Mouse (Mus musculus) stomach, embryonic 16.5 days (tissue): Measurements from ENCODE around the gene Stk11. TPM values are rescaled to one million over a fixed set of nuclear protein-coding genes. Genes with fewer than 3 reads are reported as not detected.

ENCODE experiments used
- ATAC-seq: fragments of 200-750 bp; cut with Nextera tagmentation; 2 replicates; pipeline ENCODE4 v1.8.0; 2017; ENCODE audit warnings: moderate number of reproducible peaks, moderate TSS enrichment; ENCODE audit not compliant: insufficient read depth, low FRiP score
- H3K27ac ChIP-seq: fragments of 300-500 bp; sonication (generic); 2 replicates; pipeline ENCODE4 v1.5.1; 2014; ENCODE audit warnings: low read length
- H3K27me3 ChIP-seq: fragments of 300-500 bp; sonication (generic); 2 replicates; pipeline ENCODE4 v1.6.1; 2014; ENCODE audit warnings: low read length, control low read depth, mixed read lengths; ENCODE audit not compliant: control insufficient read depth, insufficient read depth
- H3K36me3 ChIP-seq: fragments of 300-500 bp; sonication (generic); 2 replicates; pipeline ENCODE4 v1.6.1; 2014; ENCODE audit warnings: low read length; ENCODE audit not compliant: control insufficient read depth, insufficient read depth
- H3K4me1 ChIP-seq: fragments of 300-500 bp; sonication (generic); 2 replicates; pipeline ENCODE4 v1.6.1; 2014; ENCODE audit warnings: low read length, control low read depth, mixed read lengths; ENCODE audit not compliant: control insufficient read depth, insufficient read depth
- H3K4me2 ChIP-seq: fragments of 300-500 bp; sonication (generic); 2 replicates; pipeline ENCODE4 v1.6.1; 2014; ENCODE audit warnings: low read depth, low read length, mixed read lengths
- H3K4me3 ChIP-seq: fragments of 300-500 bp; sonication (generic); replicated peaks from 2 replicates; pipeline ENCODE4 v1.5.1; 2014; ENCODE audit warnings: mild to moderate bottlenecking, low read length
- H3K9ac ChIP-seq: fragments of 300-500 bp; sonication (generic); 2 replicates; pipeline ENCODE4 v1.6.1; 2014; ENCODE audit warnings: low read length
- H3K9me3 ChIP-seq: fragments of 300-500 bp; sonication (generic); replicated peaks from 2 replicates; pipeline ENCODE4 v1.6.1; 2016; ENCODE audit warnings: low read length, control low read depth; ENCODE audit not compliant: control insufficient read depth
- WGBS: fragments of 180-500 bp; shearing (Covaris S2); extraction: QIAGEN DNeasy Blood & Tissue Kit; methylation state at CpG from one replicate; pipeline ENCODE4 v1.1.7; 2014; 5-methylcytosine and 5-hydroxymethylcytosine counted together
- polyA plus RNA-seq: library from polyadenylated mRNA; unstranded; fragments of >200 nt; fragmentation: Nextera tagmentation; extraction: Ambion mirVana; gene quantifications from 2 replicates; pipeline ENCODE4 v1.2.1, GENCODE M21; 2015

Gene Stk11
- polyA plus RNA-seq, 1 experiment from 2014 or later: 14.5 TPM

GRCm38 (mm10) chr10:80137626-80138552 is 22.3 kb downstream of the Stk11 start:
- no peaks in the 10 kb centered on the region for H3K36me3 ChIP-seq
- ATAC-seq: no peak
- H3K9ac ChIP-seq: peak overlapping the region; percentile 86
- 6% methylated on average over 24 of the region's 33 CpGs for WGBS
- peaks cover 3% of the 10 kb centered on the region; the same call in 1 of the 2 replicates for H3K27me3 ChIP-seq
- peaks cover 31% of the 10 kb centered on the region for H3K4me1 ChIP-seq
- H3K9me3 ChIP-seq: no peaks in the 10 kb centered on the region
- peak overlapping the region; percentile 99 for H3K4me2 ChIP-seq
- peak overlapping the region; percentile 67 for H3K4me3 ChIP-seq
- peak overlapping the region; percentile 82 for H3K27ac ChIP-seq

GRCm38 (mm10) chr10:80138553-80139438 is 23.2 kb downstream of the Stk11 start, which contains the start of gene Atp5d:
TSS of gene Atp5d (plus strand) at chr10:80138632.
- Histone ChIP-seq H3K9me3 (no peaks in the 10 kb centered on the region), H3K9ac (peak within 1 kb of the TSS; percentile 86), H3K4me2 (peak within 1 kb of the TSS; percentile 99), H3K27me3 (peaks cover 3% of the 10 kb centered on the region; the same call in 1 of the 2 replicates), H3K4me3 (peak within 1 kb of the TSS; percentile 67), H3K36me3 (0 out of 2 replicates have a peak, but pooled peaks cover under 1% of the 10 kb centered on the region), H3K27ac (peak within 1 kb of the TSS; percentile 82), H3K4me1 (peaks cover 31% of the 10 kb centered on the region)
- peak; percentile 5 for ATAC-seq
- under 1% methylated on average over 85 of the region's 94 CpGs for WGBS

GRCm38 (mm10) chr10:80139439-80139775 is 23.8 kb downstream of the Stk11 start:
- Histone ChIP-seq H3K4me1 (peaks cover 36% of the 10 kb centered on the region), H3K4me3 (peak overlapping the region; percentile 67), H3K27me3 (peaks cover 3% of the 10 kb centered on the region; the same call in 1 of the 2 replicates), H3K36me3 (0 out of 2 replicates have a peak, but pooled peaks cover 6% of the 10 kb centered on the region), H3K9ac (peak overlapping the region; percentile 86), H3K4me2 (peak overlapping the region; percentile 99), H3K27ac (peak overlapping the region; percentile 82), H3K9me3 (no peaks in the 10 kb centered on the region)
- no peak; the same call in 1 of the 2 replicates for ATAC-seq
- 4% methylated on average over 8 of the region's 10 CpGs for WGBS

GRCm38 (mm10) chr10:80139975-80140665 is 24.5 kb downstream of the Stk11 start:
- Histone ChIP-seq H3K9ac (no peak overlapping the region), H3K4me1 (peaks cover 43% of the 10 kb centered on the region), H3K4me3 (no peak overlapping the region), H3K27ac (no peak overlapping the region), H3K27me3 (peaks cover 3% of the 10 kb centered on the region; the same call in 1 of the 2 replicates), H3K4me2 (no peak overlapping the region), H3K36me3 (peaks cover 8% of the 10 kb centered on the region; the same call in 1 of the 2 replicates), H3K9me3 (no peaks in the 10 kb centered on the region)
- ATAC-seq: no peak
- 72% methylated on average over 11 of the region's 11 CpGs for WGBS

- Histone ChIP-seq H3K27ac (peak within 1 kb of the TSS; percentile 94), H3K9ac (peak within 1 kb of the TSS; percentile 71), H3K9me3 (no peaks in the 10 kb centered on the region), H3K4me1 (peaks cover 49% of the 10 kb centered on the region), H3K27me3 (peaks cover 3% of the 10 kb centered on the region; the same call in 1 of the 2 replicates), H3K4me3 (peak within 1 kb of the TSS; percentile 85), H3K4me2 (peak within 1 kb of the TSS; percentile 98), H3K36me3 (peaks cover 11% of the 10 kb centered on the region; the same call in 1 of the 2 replicates)
- WGBS: 70% methylated on average over 10 of the region's 10 CpGs
- no peak for ATAC-seq
Observed at GRCm38 (mm10) chr10:80140666-80141035, 25.0 kb downstream of the Stk11 start, which contains the start of gene Cbarp. TSS of gene Cbarp (minus strand) at chr10:80140835.

GRCm38 (mm10) chr10:80141243-80141642 is 25.6 kb downstream of the Stk11 start:
- peaks cover 55% of the 10 kb centered on the region for H3K4me1 ChIP-seq
- peak overlapping the region; percentile 85 for H3K4me3 ChIP-seq
- 0% methylated on average over 29 of the region's 29 CpGs for WGBS
- peak overlapping the region; percentile 98 for H3K4me2 ChIP-seq
- peak overlapping the region; percentile 94 for H3K27ac ChIP-seq
- no peaks in the 10 kb centered on the region for H3K9me3 ChIP-seq
- H3K9ac ChIP-seq: peak overlapping the region; percentile 71
- peak; percentile 75 for ATAC-seq
- H3K27me3 ChIP-seq: peaks cover 3% of the 10 kb centered on the region; the same call in 1 of the 2 replicates
- peaks cover 13% of the 10 kb centered on the region; the same call in 1 of the 2 replicates for H3K36me3 ChIP-seq

- Histone ChIP-seq H3K27ac (peak overlapping the region; percentile 94), H3K27me3 (peaks cover under 1% of the 10 kb centered on the region; the same call in 1 of the 2 replicates), H3K4me2 (peak overlapping the region; percentile 98), H3K9ac (peak overlapping the region; percentile 97), H3K4me3 (peak overlapping the region; percentile 85), H3K4me1 (peaks cover 59% of the 10 kb centered on the region), H3K9me3 (no peaks in the 10 kb centered on the region), H3K36me3 (peaks cover 13% of the 10 kb centered on the region; the same call in 1 of the 2 replicates)
- under 1% methylated on average over 43 of the region's 43 CpGs for WGBS
- peak; percentile 88 for ATAC-seq
Observed at GRCm38 (mm10) chr10:80141786-80142529, 26.4 kb downstream of the Stk11 start.
